Mouse (Mus musculus): ENCODE measurements around the gene Kdm7a. TPM values are rescaled to one million over a fixed set of nuclear protein-coding genes. Genes with fewer than 3 reads are reported as not detected.

The Kdm7a gene
- polyA plus RNA-seq, 1 experiment from 2014 or later: 19.7 TPM

DNA sequence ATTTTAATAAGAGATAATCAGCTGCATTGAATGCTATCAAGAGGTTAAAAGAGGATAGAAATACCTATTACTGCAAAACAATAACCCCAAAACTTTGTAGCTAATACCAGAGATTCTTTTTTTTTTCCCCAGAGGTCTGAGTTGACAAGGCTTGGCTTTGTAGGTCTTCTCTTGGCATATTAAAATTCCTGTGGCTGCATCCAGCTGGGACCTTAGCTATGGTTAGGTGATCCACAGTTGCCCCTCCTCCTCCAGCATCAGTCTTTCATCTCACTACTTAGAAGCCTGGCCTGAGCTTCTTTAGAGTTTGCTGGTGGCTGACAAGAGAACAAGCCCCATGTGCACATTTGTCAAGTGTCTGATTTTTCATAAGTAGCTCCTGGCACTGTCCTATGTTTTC is 81.9 kb downstream of the Kdm7a start:
- Histone ChIP-seq H3K9me3 (ENCODE audit: control insufficient read depth, low read length) (no peaks in the 10 kb centered on the region), H3K36me3 (ENCODE audit: control insufficient read depth, insufficient read depth, low read length) (no peaks in the 10 kb centered on the region), H3K4me1 (ENCODE audit: control insufficient read depth, insufficient read depth, low read length) (no peaks in the 10 kb centered on the region), H3K4me2 (ENCODE audit: low read depth) (no peak overlapping the region), H3K9ac (ENCODE audit: low read length) (no peak overlapping the region), H3K4me3 (ENCODE audit: low read depth, low read length) (no peak overlapping the region), H3K27ac (ENCODE audit: low read depth, low read length) (no peak overlapping the region), H3K27me3 (ENCODE audit: control insufficient read depth, insufficient read depth, low read length) (no peaks in the 10 kb centered on the region)
- no peak for ATAC-seq (ENCODE audit: insufficient read depth, low FRiP score, low TSS enrichment)
- DNase-seq (ENCODE audit: low spot score): no peak

DNA sequence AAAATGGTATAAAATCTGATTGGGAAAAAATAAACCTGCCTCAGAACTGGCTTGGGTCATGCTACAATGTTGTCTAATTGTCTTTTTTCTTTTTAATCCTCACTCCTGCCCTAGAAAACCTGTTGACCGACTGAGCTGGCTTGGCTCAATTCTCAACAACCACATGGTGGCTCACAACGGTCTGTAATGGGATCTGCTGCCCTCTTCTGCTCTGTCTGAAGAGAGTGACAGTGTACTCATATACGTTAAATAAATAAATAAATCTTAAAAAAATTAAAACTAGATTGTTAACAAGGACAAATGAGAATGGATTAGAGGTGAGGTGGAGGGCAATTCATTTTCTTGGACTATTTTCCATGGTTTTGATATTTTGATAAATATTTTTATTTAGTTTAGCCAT is 85.9 kb downstream of the Kdm7a start:
- no peak overlapping the region for H3K27ac ChIP-seq (ENCODE audit: low read depth, low read length)
- no peak overlapping the region for H3K4me3 ChIP-seq (ENCODE audit: low read depth, low read length)
- ATAC-seq (ENCODE audit: insufficient read depth, low FRiP score, low TSS enrichment) (no peak), DNase-seq (ENCODE audit: low spot score) (no peak)
- 74% methylated on average over 3 of the region's 3 CpGs for WGBS
- no peaks in the 10 kb centered on the region for H3K36me3 ChIP-seq (ENCODE audit: control insufficient read depth, insufficient read depth, low read length)
- H3K4me2 ChIP-seq (ENCODE audit: low read depth): no peak overlapping the region
- H3K9me3 ChIP-seq (ENCODE audit: control insufficient read depth, low read length): no peaks in the 10 kb centered on the region
- H3K9ac ChIP-seq (ENCODE audit: low read length): no peak overlapping the region
- H3K4me1 ChIP-seq (ENCODE audit: control insufficient read depth, insufficient read depth, low read length): no peaks in the 10 kb centered on the region
- H3K27me3 ChIP-seq (ENCODE audit: control insufficient read depth, insufficient read depth, low read length): peaks cover 25% of the 10 kb centered on the region

DNA sequence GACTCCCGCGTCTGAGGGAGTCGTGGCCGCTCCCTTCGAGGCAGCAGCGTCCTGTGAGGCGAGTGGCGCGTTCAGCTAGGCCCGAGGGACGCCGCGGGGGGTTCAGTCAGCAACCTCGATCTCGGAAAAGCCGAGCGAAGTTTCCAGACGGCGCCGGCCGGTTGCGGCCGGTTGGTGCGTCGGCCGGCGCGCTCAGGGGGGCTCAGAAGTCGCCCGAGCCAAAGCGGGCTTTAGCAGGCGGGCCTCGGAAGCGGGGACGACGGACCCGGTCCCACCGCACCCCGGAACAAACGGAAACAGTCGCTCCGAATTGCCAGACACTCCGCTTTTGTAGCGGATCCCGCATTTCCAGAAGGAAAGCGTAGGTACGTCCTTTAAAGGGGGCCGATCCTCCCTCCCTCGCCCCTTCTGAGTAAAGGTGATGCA is 88.1 kb downstream of the Kdm7a start:
- Histone ChIP-seq H3K27ac (ENCODE audit: low read depth, low read length) (no peak overlapping the region), H3K36me3 (ENCODE audit: control insufficient read depth, insufficient read depth, low read length) (no peaks in the 10 kb centered on the region), H3K4me1 (ENCODE audit: control insufficient read depth, insufficient read depth, low read length) (no peaks in the 10 kb centered on the region), H3K4me2 (ENCODE audit: low read depth) (peak overlapping the region; percentile 56), H3K9ac (ENCODE audit: low read length) (peak overlapping the region; percentile 63), H3K4me3 (ENCODE audit: low read depth, low read length) (peak overlapping the region; percentile 66), H3K9me3 (ENCODE audit: control insufficient read depth, low read length) (no peaks in the 10 kb centered on the region), H3K27me3 (ENCODE audit: control insufficient read depth, insufficient read depth, low read length) (peaks cover 26% of the 10 kb centered on the region)
- WGBS: 11% methylated on average over 49 of the region's 49 CpGs
- DNase-seq (ENCODE audit: low spot score): no peak
- no peak for ATAC-seq (ENCODE audit: insufficient read depth, low FRiP score, low TSS enrichment)

DNA sequence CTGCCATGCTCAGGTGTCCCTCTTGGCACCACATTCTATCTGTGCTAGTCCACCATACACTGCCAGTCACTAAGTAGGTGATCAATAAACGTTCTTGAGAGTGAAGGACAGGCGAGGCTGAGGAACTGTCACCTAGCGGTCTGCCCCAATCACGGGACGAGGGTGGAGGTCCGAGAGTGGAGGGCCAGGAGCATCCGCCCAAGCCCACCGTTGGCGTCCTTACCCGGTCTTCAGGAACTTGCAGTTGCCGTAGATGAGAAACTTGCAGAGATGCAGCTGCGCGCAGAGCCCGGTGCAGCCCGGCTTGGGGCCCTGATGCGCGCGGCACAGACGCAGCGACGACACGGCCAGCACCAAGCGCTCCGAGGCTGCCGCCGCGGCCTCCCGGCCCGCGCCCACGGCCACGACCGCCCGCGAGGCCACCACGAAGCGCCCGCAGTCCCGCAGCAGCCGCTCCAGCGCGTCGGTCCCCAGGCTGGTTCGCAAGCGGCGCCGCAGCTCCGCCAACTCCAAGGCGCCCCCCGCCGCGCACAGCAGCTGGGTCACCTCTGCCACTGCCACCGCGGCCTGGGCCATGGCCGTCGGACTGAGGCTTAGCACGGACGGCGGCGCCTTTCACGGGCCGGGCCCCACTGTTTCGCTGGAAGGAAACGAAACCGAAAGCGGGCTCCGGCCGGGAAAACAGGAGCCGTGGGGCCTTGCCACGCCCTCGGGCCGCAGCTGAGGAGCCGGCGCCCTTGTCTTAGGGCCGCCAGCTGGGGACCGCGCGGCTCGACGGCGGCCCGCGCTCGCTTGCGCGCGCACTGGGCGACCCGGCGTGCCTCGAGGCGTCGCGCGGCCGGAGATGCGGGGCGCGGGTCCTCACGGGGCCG is 88.8 kb downstream of the Kdm7a start, which contains the start of gene Parp12:
TSS of gene Parp12 (minus strand) at position 766 of the 872 bp plus-strand sequence.
- 4% methylated on average over 80 of the region's 101 CpGs for WGBS
- Histone ChIP-seq H3K9ac (ENCODE audit: low read length) (peak within 1 kb of the TSS; percentile 63), H3K4me1 (ENCODE audit: control insufficient read depth, insufficient read depth, low read length) (no peaks in the 10 kb centered on the region), H3K4me2 (ENCODE audit: low read depth) (peak within 1 kb of the TSS; percentile 56), H3K4me3 (ENCODE audit: low read depth, low read length) (peak within 1 kb of the TSS; percentile 66), H3K27ac (ENCODE audit: low read depth, low read length) (no peak within 1 kb of the TSS), H3K36me3 (ENCODE audit: control insufficient read depth, insufficient read depth, low read length) (no peaks in the 10 kb centered on the region), H3K27me3 (ENCODE audit: control insufficient read depth, insufficient read depth, low read length) (peaks cover 26% of the 10 kb centered on the region), H3K9me3 (ENCODE audit: control insufficient read depth, low read length) (no peaks in the 10 kb centered on the region)
- ATAC-seq (ENCODE audit: insufficient read depth, low FRiP score, low TSS enrichment): peak; percentile 77
- peak; percentile 75 for DNase-seq (ENCODE audit: low spot score)

DNA sequence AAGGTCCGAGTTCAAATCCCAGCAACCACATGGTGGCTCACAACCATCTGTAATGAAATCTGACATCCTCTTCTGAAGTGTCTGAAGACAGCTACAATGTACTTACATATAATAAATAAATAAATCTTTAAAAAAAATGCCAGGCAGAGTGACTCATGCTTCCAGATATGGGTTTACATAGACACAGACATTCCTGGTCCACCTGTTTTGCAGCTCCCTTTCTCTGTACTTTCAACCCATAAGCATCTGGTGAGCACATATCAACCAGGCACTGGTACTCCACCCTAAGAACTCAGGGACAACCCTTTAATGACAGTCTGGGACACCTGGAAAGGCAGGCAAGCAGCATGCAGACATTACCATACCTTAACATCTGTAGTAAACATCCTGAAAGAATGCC is 91.2 kb downstream of the Kdm7a start:
- Histone ChIP-seq H3K4me3 (ENCODE audit: low read depth, low read length) (no peak overlapping the region), H3K27ac (ENCODE audit: low read depth, low read length) (no peak overlapping the region), H3K27me3 (ENCODE audit: control insufficient read depth, insufficient read depth, low read length) (peaks cover 26% of the 10 kb centered on the region), H3K4me2 (ENCODE audit: low read depth) (no peak overlapping the region), H3K4me1 (ENCODE audit: control insufficient read depth, insufficient read depth, low read length) (no peaks in the 10 kb centered on the region), H3K9ac (ENCODE audit: low read length) (no peak overlapping the region), H3K9me3 (ENCODE audit: control insufficient read depth, low read length) (no peaks in the 10 kb centered on the region), H3K36me3 (ENCODE audit: control insufficient read depth, insufficient read depth, low read length) (no peaks in the 10 kb centered on the region)
- ATAC-seq (ENCODE audit: insufficient read depth, low FRiP score, low TSS enrichment): no peak
- 84% methylated on average over 1 of the region's 1 CpGs for WGBS
- DNase-seq (ENCODE audit: low spot score): no peak

DNA sequence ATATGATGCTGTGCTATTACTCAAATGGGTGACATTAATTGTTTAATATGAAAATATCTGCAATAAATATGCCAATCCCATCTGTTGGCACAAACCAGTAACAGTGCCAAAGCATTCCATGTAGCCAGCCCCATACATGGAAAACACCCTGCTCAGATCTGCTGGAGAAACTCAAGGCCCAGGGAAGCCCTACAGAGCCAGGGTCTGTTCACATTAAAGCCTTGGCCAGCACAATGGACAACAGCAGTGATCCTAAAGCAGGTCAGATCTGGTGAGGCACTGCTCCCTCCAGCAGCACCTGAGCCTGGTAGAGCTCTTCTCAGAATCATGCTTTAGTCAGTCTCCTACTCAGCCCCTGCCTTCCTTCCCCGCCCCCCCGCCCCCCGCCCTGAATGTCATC is 93.4 kb downstream of the Kdm7a start:
- Histone ChIP-seq H3K9me3 (ENCODE audit: control insufficient read depth, low read length) (no peaks in the 10 kb centered on the region), H3K36me3 (ENCODE audit: control insufficient read depth, insufficient read depth, low read length) (no peaks in the 10 kb centered on the region), H3K4me1 (ENCODE audit: control insufficient read depth, insufficient read depth, low read length) (no peaks in the 10 kb centered on the region), H3K27me3 (ENCODE audit: control insufficient read depth, insufficient read depth, low read length) (peaks cover 14% of the 10 kb centered on the region), H3K4me2 (ENCODE audit: low read depth) (no peak overlapping the region), H3K4me3 (ENCODE audit: low read depth, low read length) (no peak overlapping the region), H3K9ac (ENCODE audit: low read length) (no peak overlapping the region), H3K27ac (ENCODE audit: low read depth, low read length) (no peak overlapping the region)
- DNase-seq (ENCODE audit: low spot score) (no peak), ATAC-seq (ENCODE audit: insufficient read depth, low FRiP score, low TSS enrichment) (no peak)
- WGBS: 84% methylated on average over 3 of the region's 3 CpGs

DNA sequence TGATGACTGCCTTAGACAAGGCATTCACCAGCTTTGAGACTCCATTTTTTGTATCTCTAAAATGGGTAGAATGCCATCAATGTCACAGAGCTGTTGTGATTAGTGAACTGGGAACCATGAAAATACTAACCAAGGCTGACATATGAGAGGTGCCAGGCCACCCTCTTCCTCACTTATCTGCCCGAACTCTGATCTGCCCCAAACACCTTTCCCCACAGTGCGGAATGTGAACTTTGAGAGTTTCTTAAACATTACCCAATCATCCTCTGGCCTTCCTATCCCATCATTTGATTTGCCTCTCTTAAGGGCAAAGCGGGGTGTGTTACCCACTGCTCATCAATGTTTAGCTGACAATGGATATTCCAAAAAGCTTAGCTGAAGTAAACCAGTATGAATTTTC is 93.9 kb downstream of the Kdm7a start:
- no peak overlapping the region for H3K4me3 ChIP-seq (ENCODE audit: low read depth, low read length)
- H3K27me3 ChIP-seq (ENCODE audit: control insufficient read depth, insufficient read depth, low read length): peaks cover 10% of the 10 kb centered on the region
- H3K27ac ChIP-seq (ENCODE audit: low read depth, low read length): no peak overlapping the region
- no peaks in the 10 kb centered on the region for H3K4me1 ChIP-seq (ENCODE audit: control insufficient read depth, insufficient read depth, low read length)
- H3K9me3 ChIP-seq (ENCODE audit: control insufficient read depth, low read length): no peaks in the 10 kb centered on the region
- DNase-seq (ENCODE audit: low spot score) (no peak), ATAC-seq (ENCODE audit: insufficient read depth, low FRiP score, low TSS enrichment) (no peak)
- H3K4me2 ChIP-seq (ENCODE audit: low read depth): no peak overlapping the region
- H3K36me3 ChIP-seq (ENCODE audit: control insufficient read depth, insufficient read depth, low read length): no peaks in the 10 kb centered on the region
- 95% methylated on average over 3 of the region's 3 CpGs for WGBS
- H3K9ac ChIP-seq (ENCODE audit: low read length): no peak overlapping the region

DNA sequence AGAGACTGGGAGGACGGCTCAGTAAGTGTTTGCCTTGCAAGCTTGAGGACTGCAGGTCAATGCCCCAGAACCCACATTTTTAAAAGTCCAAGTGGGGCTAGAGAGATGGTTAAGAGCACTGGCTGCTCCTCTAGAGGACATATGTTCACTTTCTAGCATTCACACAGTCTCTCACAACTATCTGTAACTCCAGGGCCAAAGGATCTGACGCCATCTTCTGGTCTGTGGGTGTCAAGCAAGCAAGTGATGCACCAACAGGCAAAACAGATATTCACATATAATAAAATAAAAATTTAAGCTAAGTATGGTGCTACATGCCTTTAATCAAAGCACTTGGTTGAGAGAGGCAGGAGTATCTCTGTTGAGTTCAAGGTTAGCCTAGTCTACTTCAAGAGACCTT is 99.8 kb downstream of the Kdm7a start:
- 52% methylated on average over 2 of the region's 2 CpGs for WGBS
- Histone ChIP-seq H3K27ac (ENCODE audit: low read depth, low read length) (no peak overlapping the region), H3K9ac (ENCODE audit: low read length) (no peak overlapping the region), H3K4me1 (ENCODE audit: control insufficient read depth, insufficient read depth, low read length) (no peaks in the 10 kb centered on the region), H3K4me2 (ENCODE audit: low read depth) (no peak overlapping the region), H3K27me3 (ENCODE audit: control insufficient read depth, insufficient read depth, low read length) (no peaks in the 10 kb centered on the region), H3K4me3 (ENCODE audit: low read depth, low read length) (no peak overlapping the region), H3K36me3 (ENCODE audit: control insufficient read depth, insufficient read depth, low read length) (no peaks in the 10 kb centered on the region), H3K9me3 (ENCODE audit: control insufficient read depth, low read length) (no peaks in the 10 kb centered on the region)
- ATAC-seq (ENCODE audit: insufficient read depth, low FRiP score, low TSS enrichment) (no peak), DNase-seq (ENCODE audit: low spot score) (peak; percentile 16)

DNA sequence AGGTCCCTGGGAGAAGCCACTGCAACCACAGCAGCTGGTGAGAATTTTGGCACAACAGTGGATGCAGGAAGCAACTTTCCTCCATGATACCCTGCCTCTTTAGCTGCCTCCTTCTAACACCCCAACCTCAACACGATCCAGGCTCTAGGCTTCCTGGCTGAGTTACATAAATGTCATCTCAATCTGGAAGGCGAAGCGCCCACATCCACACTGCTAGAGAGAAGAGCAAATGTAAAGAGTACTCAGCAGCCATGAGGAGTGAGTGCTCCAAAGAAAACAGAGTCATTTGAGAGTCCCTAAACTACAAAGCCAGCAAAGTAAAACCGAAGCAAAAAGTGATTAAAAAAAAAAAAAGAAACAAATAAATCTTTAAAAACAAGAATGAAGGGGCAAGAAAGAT is 102.0 kb downstream of the Kdm7a start:
- no peaks in the 10 kb centered on the region for H3K27me3 ChIP-seq (ENCODE audit: control insufficient read depth, insufficient read depth, low read length)
- H3K9ac ChIP-seq (ENCODE audit: low read length): no peak overlapping the region
- DNase-seq (ENCODE audit: low spot score) (no peak), ATAC-seq (ENCODE audit: insufficient read depth, low FRiP score, low TSS enrichment) (no peak)
- H3K27ac ChIP-seq (ENCODE audit: low read depth, low read length): no peak overlapping the region
- no peaks in the 10 kb centered on the region for H3K4me1 ChIP-seq (ENCODE audit: control insufficient read depth, insufficient read depth, low read length)
- 84% methylated on average over 4 of the region's 4 CpGs for WGBS
- H3K9me3 ChIP-seq (ENCODE audit: control insufficient read depth, low read length): no peaks in the 10 kb centered on the region
- H3K4me3 ChIP-seq (ENCODE audit: low read depth, low read length): no peak overlapping the region
- no peaks in the 10 kb centered on the region for H3K36me3 ChIP-seq (ENCODE audit: control insufficient read depth, insufficient read depth, low read length)
- no peak overlapping the region for H3K4me2 ChIP-seq (ENCODE audit: low read depth)
